Mouse (Mus musculus) hindbrain, embryonic 15.5 days (tissue): ENCODE measurements at regions not wholly inside any gene's neighbourhood (a gene's known extent, or its start where the extent isn't known, plus 50 kb on each side); places are given as distances from the start of the nearest gene placed in this dataset.

Experiments
- ATAC-seq: fragments of 200-750 bp; cut with Nextera tagmentation; 2 replicates; pipeline ENCODE4 v1.8.0; 2017; ENCODE audit warnings: low read depth, moderate number of reproducible peaks, moderate TSS enrichment; ENCODE audit not compliant: low FRiP score
- H3K27ac ChIP-seq: fragments of 300-500 bp; sonication (generic); replicated peaks from 2 replicates; pipeline ENCODE4 v1.5.1; 2015; ENCODE audit warnings: mild to moderate bottlenecking, inconsistent platforms
- H3K27me3 ChIP-seq: fragments of 300-500 bp; sonication (generic); 2 replicates; pipeline ENCODE4 v1.6.1; 2015; ENCODE audit warnings: control low read depth, inconsistent platforms
- H3K36me3 ChIP-seq: fragments of 300-500 bp; sonication (generic); 2 replicates; pipeline ENCODE4 v1.6.1; 2015; ENCODE audit warnings: control low read depth, inconsistent platforms
- H3K4me1 ChIP-seq: fragments of 300-500 bp; sonication (generic); replicated peaks from 2 replicates; pipeline ENCODE4 v1.6.1; 2015; ENCODE audit warnings: control low read depth, inconsistent platforms
- H3K4me2 ChIP-seq: fragments of 300-500 bp; sonication (generic); 2 replicates; pipeline ENCODE4 v1.6.1; 2015; ENCODE audit warnings: moderate library complexity, mild to moderate bottlenecking, inconsistent platforms
- H3K4me3 ChIP-seq: fragments of 300-500 bp; sonication (generic); 2 replicates; pipeline ENCODE4 v1.5.1; 2015; ENCODE audit warnings: mild to moderate bottlenecking, inconsistent platforms
- H3K9ac ChIP-seq: fragments of 300-500 bp; sonication (generic); 2 replicates; pipeline ENCODE4 v1.6.1; 2015; ENCODE audit warnings: inconsistent platforms
- H3K9me3 ChIP-seq: fragments of 300-500 bp; sonication (generic); 2 replicates; pipeline ENCODE4 v1.6.1; 2016; ENCODE audit warnings: control low read depth, inconsistent platforms
- WGBS: fragments of 180-500 bp; shearing (Covaris S2); methylation state at CpG from one replicate; pipeline ENCODE4 v1.1.7; 2015; 5-methylcytosine and 5-hydroxymethylcytosine counted together

- Histone ChIP-seq H3K9me3 (no peaks in the 10 kb centered on the region), H3K4me1 (peaks cover 6% of the 10 kb centered on the region; the same call in 1 of the 2 replicates), H3K4me3 (no peak overlapping the region), H3K36me3 (no peaks in the 10 kb centered on the region), H3K27ac (no peak overlapping the region), H3K9ac (no peak overlapping the region), H3K27me3 (no peaks in the 10 kb centered on the region; the same call in 1 of the 2 replicates), H3K4me2 (no peak overlapping the region)
- WGBS: 48% methylated on average over 13 of the region's 13 CpGs
- no peak for ATAC-seq
Measured at GRCm38 (mm10) chr6:97741427-97741826, 65.4 kb upstream of the Mitf start.

- WGBS: 40% methylated on average over 11 of the region's 11 CpGs
- Histone ChIP-seq H3K9me3 (no peaks in the 10 kb centered on the region), H3K4me1 (peaks cover 6% of the 10 kb centered on the region; the same call in 1 of the 2 replicates), H3K4me3 (no peak overlapping the region), H3K36me3 (no peaks in the 10 kb centered on the region), H3K9ac (no peak overlapping the region), H3K4me2 (peak overlapping the region; percentile 32), H3K27ac (no peak overlapping the region), H3K27me3 (no peaks in the 10 kb centered on the region; the same call in 1 of the 2 replicates)
- ATAC-seq: no peak
Measured at GRCm38 (mm10) chr6:97740851-97741201, 66.0 kb upstream of the Mitf start.

GRCm38 (mm10) chr6:97740107-97740850 lies 66.6 kb upstream of the Mitf start:
- Histone ChIP-seq H3K4me1 (peaks cover 6% of the 10 kb centered on the region; the same call in 1 of the 2 replicates), H3K9me3 (no peaks in the 10 kb centered on the region), H3K4me3 (no peak overlapping the region), H3K27ac (no peak overlapping the region), H3K9ac (no peak overlapping the region), H3K4me2 (peak overlapping the region; percentile 32), H3K27me3 (no peaks in the 10 kb centered on the region; the same call in 1 of the 2 replicates), H3K36me3 (no peaks in the 10 kb centered on the region)
- WGBS: 10% methylated on average over 13 of the region's 13 CpGs
- ATAC-seq: 0 out of 2 replicates have a peak, but pooled peaks have one; percentile 43

- Histone ChIP-seq H3K36me3 (no peaks in the 10 kb centered on the region), H3K4me3 (no peak overlapping the region), H3K4me2 (no peak overlapping the region), H3K27me3 (no peaks in the 10 kb centered on the region; the same call in 1 of the 2 replicates), H3K9ac (no peak overlapping the region), H3K9me3 (no peaks in the 10 kb centered on the region), H3K4me1 (peaks cover 6% of the 10 kb centered on the region; the same call in 1 of the 2 replicates), H3K27ac (no peak overlapping the region)
- 68% methylated on average over 4 of the region's 4 CpGs for WGBS
- ATAC-seq: no peak
Measured at GRCm38 (mm10) chr6:97738846-97739245, 68.0 kb upstream of the Mitf start.

GRCm38 (mm10) chr6:97730835-97731234 lies 76.0 kb upstream of the Mitf start:
- H3K27me3 ChIP-seq: no peaks in the 10 kb centered on the region
- H3K4me3 ChIP-seq: no peak overlapping the region
- H3K4me1 ChIP-seq: 0 out of 2 replicates have a peak, but pooled peaks cover 3% of the 10 kb centered on the region
- no peaks in the 10 kb centered on the region for H3K36me3 ChIP-seq
- no peak for ATAC-seq
- H3K9me3 ChIP-seq: no peaks in the 10 kb centered on the region
- no peak overlapping the region for H3K4me2 ChIP-seq
- H3K27ac ChIP-seq: no peak overlapping the region
- H3K9ac ChIP-seq: no peak overlapping the region

GRCm38 (mm10) chr6:97718184-97718910 lies 88.5 kb upstream of the Mitf start:
- Histone ChIP-seq H3K9ac (no peak overlapping the region), H3K36me3 (no peaks in the 10 kb centered on the region), H3K4me2 (no peak overlapping the region), H3K27me3 (no peaks in the 10 kb centered on the region), H3K4me1 (no peaks in the 10 kb centered on the region; the same call in 1 of the 2 replicates), H3K27ac (no peak overlapping the region), H3K4me3 (no peak overlapping the region), H3K9me3 (no peaks in the 10 kb centered on the region)
- 23% methylated on average over 6 of the region's 6 CpGs for WGBS
- ATAC-seq: no peak

- WGBS: 32% methylated on average over 2 of the region's 2 CpGs
- no peak for ATAC-seq
- H3K9ac ChIP-seq: no peak overlapping the region
Measured at GRCm38 (mm10) chr6:97707401-97707800, 90.1 kb upstream of the Frmd4b start.

GRCm38 (mm10) chr6:97704361-97704760 lies 87.0 kb upstream of the Frmd4b start:
- H3K9me3 ChIP-seq: no peaks in the 10 kb centered on the region
- no peaks in the 10 kb centered on the region for H3K27me3 ChIP-seq
- 85% methylated on average over 5 of the region's 5 CpGs for WGBS
- no peak overlapping the region for H3K27ac ChIP-seq
- no peaks in the 10 kb centered on the region for H3K4me1 ChIP-seq
- no peak overlapping the region for H3K4me3 ChIP-seq
- no peak overlapping the region for H3K4me2 ChIP-seq
- no peak for ATAC-seq
- no peaks in the 10 kb centered on the region for H3K36me3 ChIP-seq
- H3K9ac ChIP-seq: no peak overlapping the region

More at GRCm38 (mm10) chr6:97707401-97707800, 90.1 kb upstream of the Frmd4b start:
- Histone ChIP-seq H3K4me1 (no peaks in the 10 kb centered on the region), H3K27ac (no peak overlapping the region), H3K9me3 (no peaks in the 10 kb centered on the region), H3K36me3 (no peaks in the 10 kb centered on the region), H3K4me3 (no peak overlapping the region), H3K27me3 (no peaks in the 10 kb centered on the region), H3K4me2 (no peak overlapping the region)

GRCm38 (mm10) chr6:97699752-97700098 lies 82.4 kb upstream of the Frmd4b start:
- H3K9me3 ChIP-seq: no peaks in the 10 kb centered on the region
- ATAC-seq: peak; percentile 48; the same call in 1 of the 2 replicates
- no peak overlapping the region for H3K9ac ChIP-seq
- no peak overlapping the region for H3K4me3 ChIP-seq
- H3K4me1 ChIP-seq: no peaks in the 10 kb centered on the region
- 70% methylated on average over 3 of the region's 3 CpGs for WGBS
- no peaks in the 10 kb centered on the region for H3K27me3 ChIP-seq
- no peaks in the 10 kb centered on the region for H3K36me3 ChIP-seq
- H3K27ac ChIP-seq: no peak overlapping the region
- no peak overlapping the region for H3K4me2 ChIP-seq

- Histone ChIP-seq H3K27ac (no peak overlapping the region), H3K4me1 (no peaks in the 10 kb centered on the region), H3K36me3 (no peaks in the 10 kb centered on the region), H3K9me3 (no peaks in the 10 kb centered on the region), H3K4me2 (no peak overlapping the region), H3K9ac (no peak overlapping the region), H3K4me3 (no peak overlapping the region), H3K27me3 (no peaks in the 10 kb centered on the region)
- 65% methylated on average over 9 of the region's 9 CpGs for WGBS
- peak; percentile 54; the same call in 1 of the 2 replicates for ATAC-seq
Measured at GRCm38 (mm10) chr6:97699054-97699751, 81.9 kb upstream of the Frmd4b start.

GRCm38 (mm10) chr6:97693281-97693680 lies 75.9 kb upstream of the Frmd4b start:
- 90% methylated on average over 8 of the region's 8 CpGs for WGBS
- H3K4me1 ChIP-seq: no peaks in the 10 kb centered on the region

GRCm38 (mm10) chr6:97691136-97691535 lies 73.8 kb upstream of the Frmd4b start:
- no peak overlapping the region for H3K4me3 ChIP-seq
- no peak for ATAC-seq
- H3K27me3 ChIP-seq: no peaks in the 10 kb centered on the region
- WGBS: 78% methylated on average over 3 of the region's 3 CpGs
- no peaks in the 10 kb centered on the region for H3K9me3 ChIP-seq
- H3K9ac ChIP-seq: no peak overlapping the region
- no peaks in the 10 kb centered on the region for H3K4me1 ChIP-seq
- H3K36me3 ChIP-seq: no peaks in the 10 kb centered on the region
- H3K4me2 ChIP-seq: no peak overlapping the region
- H3K27ac ChIP-seq: no peak overlapping the region

More at GRCm38 (mm10) chr6:97693281-97693680, 75.9 kb upstream of the Frmd4b start:
- Histone ChIP-seq H3K36me3 (no peaks in the 10 kb centered on the region), H3K4me2 (no peak overlapping the region), H3K9ac (no peak overlapping the region), H3K27me3 (no peaks in the 10 kb centered on the region), H3K9me3 (no peaks in the 10 kb centered on the region), H3K27ac (no peak overlapping the region), H3K4me3 (no peak overlapping the region)
- ATAC-seq: no peak
